Mouse (Mus musculus) heart, embryonic 13.5 days (tissue): ENCODE measurements at regions not wholly inside any gene's neighbourhood (a gene's known extent, or its start where the extent isn't known, plus 50 kb on each side); places are given as distances from the start of the nearest gene placed in this dataset.
A peak's percentile ranks its signal among the peaks of the same experiment; 100 is the strongest.

Experiments used
- ATAC-seq: fragments of 200-750 bp; cut with Nextera tagmentation; 2 replicates; pipeline ENCODE4 v1.8.0; 2017; ENCODE audit warnings: moderate TSS enrichment; ENCODE audit not compliant: insufficient number of reproducible peaks, low FRiP score, low TSS enrichment; ENCODE audit errors: extremely low read depth
- H3K27ac ChIP-seq: fragments of 300-500 bp; sonication (generic); replicated peaks from 2 replicates; pipeline ENCODE4 v1.5.1; 2015; ENCODE audit warnings: moderate library complexity, mild to moderate bottlenecking, inconsistent platforms
- H3K27me3 ChIP-seq: fragments of 300-500 bp; sonication (generic); replicated peaks from 2 replicates; pipeline ENCODE4 v1.6.1; 2015; ENCODE audit warnings: mild to moderate bottlenecking, inconsistent platforms
- H3K36me3 ChIP-seq: fragments of 300-500 bp; sonication (generic); 2 replicates; pipeline ENCODE4 v1.6.1; 2015; ENCODE audit warnings: mild to moderate bottlenecking, inconsistent platforms
- H3K4me1 ChIP-seq: fragments of 300-500 bp; sonication (generic); 2 replicates; pipeline ENCODE4 v1.6.1; 2015; ENCODE audit warnings: inconsistent platforms
- H3K4me2 ChIP-seq: fragments of 300-500 bp; sonication (generic); 2 replicates; pipeline ENCODE4 v1.6.1; 2015; ENCODE audit warnings: inconsistent platforms, mild to moderate bottlenecking, moderate library complexity
- H3K4me3 ChIP-seq: fragments of 300-500 bp; sonication (generic); 2 replicates; pipeline ENCODE4 v1.5.1; 2015; ENCODE audit warnings: moderate library complexity, mild to moderate bottlenecking, inconsistent platforms
- H3K9ac ChIP-seq: fragments of 300-500 bp; sonication (generic); 2 replicates; pipeline ENCODE4 v1.6.1; 2015; ENCODE audit warnings: inconsistent platforms, mild to moderate bottlenecking, moderate library complexity
- H3K9me3 ChIP-seq: fragments of 300-500 bp; sonication (generic); 2 replicates; pipeline ENCODE4 v1.6.1; 2016; ENCODE audit warnings: inconsistent platforms
- WGBS: fragments of 180-500 bp; shearing (Covaris S2); methylation state at CpG from one replicate; pipeline ENCODE4 v1.1.7; 2015; ENCODE audit warnings: mixed read lengths; 5-methylcytosine and 5-hydroxymethylcytosine counted together

DNA sequence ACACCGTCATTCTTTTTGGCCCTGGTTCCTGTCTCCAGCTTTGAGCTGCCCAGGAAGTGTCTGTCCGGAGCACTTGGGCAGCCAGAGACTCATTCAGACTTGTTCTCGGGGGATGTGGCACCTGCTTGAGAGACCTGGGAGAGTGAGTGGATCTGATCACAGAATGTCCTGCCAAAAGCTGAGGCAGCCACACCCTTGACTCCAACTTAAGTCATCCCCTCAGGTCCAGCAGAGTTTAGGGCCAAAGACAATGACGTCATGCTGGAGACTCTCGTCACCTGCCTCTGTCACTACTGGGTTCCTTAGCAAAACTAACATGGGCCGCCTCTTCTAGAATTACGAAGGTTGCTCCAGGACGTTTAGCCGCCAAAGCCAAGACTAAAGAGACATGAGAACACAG, 231.5 kb downstream of the Maf start:
- no peaks in the 10 kb centered on the region for H3K36me3 ChIP-seq
- no peaks in the 10 kb centered on the region for H3K27me3 ChIP-seq
- WGBS, result 81% methylated on average over 9 of the region's 9 CpGs
- no peak for ATAC-seq
- no peak overlapping the region for H3K27ac ChIP-seq
- H3K9me3 ChIP-seq, result no peaks in the 10 kb centered on the region
- H3K4me2 ChIP-seq, result no peak overlapping the region
- H3K4me1 ChIP-seq, result peaks cover 37% of the 10 kb centered on the region
- H3K4me3 ChIP-seq, result no peak overlapping the region
- no peak overlapping the region for H3K9ac ChIP-seq

- Histone ChIP-seq H3K4me2 (no peak overlapping the region), H3K4me3 (no peak overlapping the region), H3K9me3 (no peaks in the 10 kb centered on the region), H3K9ac (no peak overlapping the region), H3K36me3 (no peaks in the 10 kb centered on the region), H3K4me1 (peaks cover 28% of the 10 kb centered on the region), H3K27ac (no peak overlapping the region), H3K27me3 (no peaks in the 10 kb centered on the region)
- no peak for ATAC-seq
- 76% methylated on average over 10 of the region's 10 CpGs for WGBS
Measured at GRCm38 (mm10) chr8:115475156-115475555, 232.4 kb downstream of the Maf start.

DNA sequence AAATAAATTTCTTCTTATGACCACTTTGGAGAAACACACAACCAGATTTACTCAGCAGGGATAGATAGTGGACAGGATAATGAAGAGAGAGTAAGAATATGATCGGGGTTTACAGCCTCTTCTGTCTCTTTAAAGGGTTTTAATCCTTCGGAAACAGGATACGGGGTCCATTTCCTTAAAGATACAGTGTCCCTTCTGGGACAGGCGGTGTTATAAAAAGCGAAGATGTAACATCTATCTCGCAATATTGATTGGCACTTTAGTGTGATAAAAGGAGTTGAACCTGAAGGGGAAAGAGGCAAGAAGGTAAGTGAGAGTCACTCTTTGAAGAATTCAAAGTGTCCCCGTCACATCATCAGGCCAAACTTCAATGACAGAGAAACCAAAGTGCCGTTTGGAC, 233.6 kb downstream of the Maf start:
- 49% methylated on average over 8 of the region's 8 CpGs for WGBS
- no peaks in the 10 kb centered on the region for H3K27me3 ChIP-seq
- 0 out of 2 replicates have a peak overlapping the region, but pooled peaks have one; percentile 10 for H3K4me3 ChIP-seq

GRCm38 (mm10) chr8:115466553-115466952, 241.0 kb downstream of the Maf start:
- ATAC-seq, result no peak
- Histone ChIP-seq H3K4me2 (peak overlapping the region; percentile 12), H3K9me3 (no peaks in the 10 kb centered on the region), H3K4me1 (peaks cover 13% of the 10 kb centered on the region), H3K27me3 (0 out of 2 replicates have a peak, but pooled peaks cover 12% of the 10 kb centered on the region), H3K9ac (no peak overlapping the region), H3K4me3 (no peak overlapping the region), H3K36me3 (no peaks in the 10 kb centered on the region), H3K27ac (no peak overlapping the region)
- WGBS, result 20% methylated on average over 9 of the region's 9 CpGs

More for the DNA sequence above, 233.6 kb downstream of the Maf start:
- ATAC-seq, result no peak
- Histone ChIP-seq H3K9ac (no peak overlapping the region), H3K4me2 (peak overlapping the region; percentile 44), H3K36me3 (no peaks in the 10 kb centered on the region), H3K9me3 (no peaks in the 10 kb centered on the region), H3K27ac (no peak overlapping the region), H3K4me1 (peaks cover 18% of the 10 kb centered on the region)

GRCm38 (mm10) chr8:115466122-115466521, 241.5 kb downstream of the Maf start:
- Histone ChIP-seq H3K27ac (no peak overlapping the region), H3K36me3 (no peaks in the 10 kb centered on the region), H3K4me3 (no peak overlapping the region), H3K4me1 (peaks cover 13% of the 10 kb centered on the region), H3K4me2 (no peak overlapping the region), H3K9me3 (no peaks in the 10 kb centered on the region), H3K9ac (no peak overlapping the region), H3K27me3 (0 out of 2 replicates have a peak, but pooled peaks cover 12% of the 10 kb centered on the region)
- 77% methylated on average over 7 of the region's 7 CpGs for WGBS
- no peak for ATAC-seq

DNA sequence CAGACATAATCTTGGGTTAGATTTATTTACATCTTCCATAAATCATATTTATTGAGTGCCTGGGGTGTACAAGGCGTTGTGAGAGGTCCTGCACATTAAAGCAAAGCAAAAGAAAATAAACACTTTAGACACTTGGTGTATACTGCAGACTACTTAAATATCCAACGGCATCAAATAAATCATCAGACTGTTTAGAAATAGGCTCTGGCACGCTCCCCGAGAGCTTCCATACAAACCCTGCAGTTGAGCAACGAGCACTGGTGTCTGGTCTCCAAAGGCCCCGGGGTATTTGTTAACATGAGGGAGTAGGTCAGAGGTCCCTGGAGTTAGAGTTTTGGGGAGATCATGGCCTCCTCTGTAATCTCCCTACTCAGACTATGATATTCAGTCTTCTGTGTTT, 244.9 kb downstream of the Maf start:
- no peak for ATAC-seq
- WGBS, result 63% methylated on average over 6 of the region's 6 CpGs
- Histone ChIP-seq H3K9ac (no peak overlapping the region), H3K4me2 (no peak overlapping the region), H3K27ac (no peak overlapping the region), H3K4me1 (peaks cover 13% of the 10 kb centered on the region), H3K9me3 (no peaks in the 10 kb centered on the region), H3K4me3 (no peak overlapping the region), H3K36me3 (no peaks in the 10 kb centered on the region), H3K27me3 (peaks cover 19% of the 10 kb centered on the region; the same call in 1 of the 2 replicates)

GRCm38 (mm10) chr8:115458119-115458518, 249.5 kb downstream of the Maf start:
- Histone ChIP-seq H3K27ac (no peak overlapping the region), H3K27me3 (peaks cover 8% of the 10 kb centered on the region; the same call in 1 of the 2 replicates), H3K4me3 (no peak overlapping the region), H3K4me2 (no peak overlapping the region), H3K9ac (no peak overlapping the region), H3K36me3 (no peaks in the 10 kb centered on the region), H3K4me1 (peaks cover 7% of the 10 kb centered on the region; the same call in 1 of the 2 replicates), H3K9me3 (no peaks in the 10 kb centered on the region)
- WGBS, result 48% methylated on average over 3 of the region's 3 CpGs
- ATAC-seq, result no peak

DNA sequence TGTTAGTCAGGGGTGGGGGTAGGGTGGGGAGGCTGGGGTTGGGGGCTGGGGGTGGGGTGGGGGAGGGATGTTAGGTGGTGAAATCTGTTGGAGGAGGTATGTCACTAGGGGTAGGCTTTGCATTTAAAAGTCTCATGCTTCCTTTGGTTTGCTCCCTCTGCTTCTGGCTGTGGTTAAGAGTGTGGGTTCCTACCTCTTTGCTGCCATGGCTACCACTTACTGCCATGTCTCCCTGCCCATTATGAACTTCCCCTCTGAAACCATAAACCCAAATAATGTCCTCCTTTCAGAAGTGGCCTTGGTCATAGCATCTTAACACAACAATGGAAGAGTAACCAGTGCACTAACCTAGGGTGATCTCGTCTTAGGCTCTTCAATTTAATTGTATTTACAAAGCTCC, 256.8 kb downstream of the Maf start:
- Histone ChIP-seq H3K4me2 (no peak overlapping the region), H3K27me3 (no peaks in the 10 kb centered on the region), H3K36me3 (no peaks in the 10 kb centered on the region), H3K27ac (no peak overlapping the region), H3K9ac (no peak overlapping the region), H3K4me3 (no peak overlapping the region), H3K9me3 (no peaks in the 10 kb centered on the region), H3K4me1 (peaks cover 7% of the 10 kb centered on the region; the same call in 1 of the 2 replicates)
- ATAC-seq, result no peak
- 79% methylated on average over 1 of the region's 1 CpGs for WGBS

- H3K9ac ChIP-seq, result no peak overlapping the region
- no peak overlapping the region for H3K4me3 ChIP-seq
- 61% methylated on average over 3 of the region's 3 CpGs for WGBS
- peaks cover 3% of the 10 kb centered on the region; the same call in 1 of the 2 replicates for H3K4me1 ChIP-seq
- H3K27me3 ChIP-seq, result no peaks in the 10 kb centered on the region
- no peak for ATAC-seq
- no peak overlapping the region for H3K4me2 ChIP-seq
- no peak overlapping the region for H3K27ac ChIP-seq
- H3K9me3 ChIP-seq, result no peaks in the 10 kb centered on the region
- H3K36me3 ChIP-seq, result no peaks in the 10 kb centered on the region
Measured at GRCm38 (mm10) chr8:115448367-115448766, 259.2 kb downstream of the Maf start.

GRCm38 (mm10) chr8:115444519-115444918, 263.1 kb downstream of the Maf start:
- ATAC-seq, result no peak
- 89% methylated on average over 5 of the region's 5 CpGs for WGBS
- H3K27ac ChIP-seq, result no peak overlapping the region

GRCm38 (mm10) chr8:115441943-115442550, 265.5 kb downstream of the Maf start:
- Histone ChIP-seq H3K36me3 (no peaks in the 10 kb centered on the region), H3K9ac (no peak overlapping the region), H3K4me1 (no peaks in the 10 kb centered on the region), H3K4me2 (no peak overlapping the region), H3K27me3 (peaks cover 3% of the 10 kb centered on the region; the same call in 1 of the 2 replicates), H3K4me3 (no peak overlapping the region), H3K27ac (no peak overlapping the region), H3K9me3 (no peaks in the 10 kb centered on the region)
- no peak for ATAC-seq
- WGBS, result 79% methylated on average over 6 of the region's 6 CpGs

More at GRCm38 (mm10) chr8:115444519-115444918, 263.1 kb downstream of the Maf start:
- Histone ChIP-seq H3K9ac (no peak overlapping the region), H3K27me3 (no peaks in the 10 kb centered on the region; the same call in 1 of the 2 replicates), H3K4me3 (no peak overlapping the region), H3K4me2 (no peak overlapping the region), H3K36me3 (no peaks in the 10 kb centered on the region), H3K4me1 (no peaks in the 10 kb centered on the region), H3K9me3 (no peaks in the 10 kb centered on the region)

DNA sequence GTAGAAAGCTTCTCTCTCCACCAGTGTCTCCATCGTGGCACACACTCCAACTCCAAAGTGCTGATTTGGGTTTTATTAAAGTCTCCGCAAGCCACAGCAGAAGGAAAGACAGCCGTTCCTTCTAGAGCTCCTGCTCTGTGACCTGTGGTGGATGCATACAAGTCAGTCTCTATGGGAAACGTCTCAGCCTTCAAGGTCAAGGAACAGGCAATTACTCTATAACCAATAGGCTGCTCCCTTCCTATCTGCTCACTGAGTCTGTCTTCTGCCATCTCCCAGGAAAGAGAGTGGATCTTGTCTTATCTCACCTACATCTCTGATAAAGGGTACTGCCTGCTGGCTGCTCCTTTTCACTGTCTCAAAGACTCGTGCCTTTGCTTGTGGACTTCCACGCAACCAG, 266.3 kb downstream of the Maf start:
- no peak overlapping the region for H3K9ac ChIP-seq
- no peaks in the 10 kb centered on the region for H3K4me1 ChIP-seq
- ATAC-seq, result no peak
- peaks cover 3% of the 10 kb centered on the region; the same call in 1 of the 2 replicates for H3K27me3 ChIP-seq
- H3K9me3 ChIP-seq, result no peaks in the 10 kb centered on the region
- H3K4me2 ChIP-seq, result no peak overlapping the region
- H3K4me3 ChIP-seq, result no peak overlapping the region
- H3K36me3 ChIP-seq, result no peaks in the 10 kb centered on the region
- WGBS, result 46% methylated on average over 6 of the region's 6 CpGs
- no peak overlapping the region for H3K27ac ChIP-seq
